Mouse (Mus musculus): Measurements from ENCODE around the gene Prkcq. TPM values are rescaled to one million over a fixed set of nuclear protein-coding genes. Genes with fewer than 3 reads are reported as not detected.

Prkcq gene
- polyA plus RNA-seq, 1 experiment from 2014 or later, result 5.4 TPM

GRCm38 (mm10) chr2:11266294-11266693, 94.4 kb downstream of the Prkcq start:
- H3K27me3 ChIP-seq (ENCODE audit: control insufficient read depth, insufficient read depth, low read length), result no peaks in the 10 kb centered on the region
- H3K36me3 ChIP-seq (ENCODE audit: control insufficient read depth, insufficient read depth, low read length), result no peaks in the 10 kb centered on the region
- no peak for DNase-seq
- no peak overlapping the region for H3K4me2 ChIP-seq (ENCODE audit: low read length)
- H3K9ac ChIP-seq (replicated peaks; ENCODE audit: low read length), result no peak overlapping the region
- no peak overlapping the region for H3K4me3 ChIP-seq (replicated peaks; ENCODE audit: low read depth, low read length)
- no peaks in the 10 kb centered on the region for H3K9me3 ChIP-seq (ENCODE audit: control insufficient read depth, low read length)
- H3K27ac ChIP-seq (replicated peaks; ENCODE audit: low read depth, low read length), result no peak overlapping the region
- WGBS, result 72% methylated on average over 5 of the region's 5 CpGs
- H3K4me1 ChIP-seq (ENCODE audit: control insufficient read depth, insufficient read depth, low read length), result no peaks in the 10 kb centered on the region
- no peak for ATAC-seq (ENCODE audit: low FRiP score, low TSS enrichment)

- Histone ChIP-seq H3K4me2 (ENCODE audit: low read length) (no peak overlapping the region), H3K36me3 (ENCODE audit: control insufficient read depth, insufficient read depth, low read length) (no peaks in the 10 kb centered on the region), H3K27ac (replicated peaks; ENCODE audit: low read depth, low read length) (no peak overlapping the region), H3K27me3 (ENCODE audit: control insufficient read depth, insufficient read depth, low read length) (no peaks in the 10 kb centered on the region), H3K9me3 (ENCODE audit: control insufficient read depth, low read length) (no peaks in the 10 kb centered on the region), H3K4me1 (ENCODE audit: control insufficient read depth, insufficient read depth, low read length) (no peaks in the 10 kb centered on the region), H3K9ac (replicated peaks; ENCODE audit: low read length) (no peak overlapping the region), H3K4me3 (replicated peaks; ENCODE audit: low read depth, low read length) (no peak overlapping the region)
- 79% methylated on average over 7 of the region's 7 CpGs for WGBS
- no peak for DNase-seq
- no peak for ATAC-seq (ENCODE audit: low FRiP score, low TSS enrichment)
Observed at GRCm38 (mm10) chr2:11278965-11279364, 107.1 kb downstream of the Prkcq start.

- H3K27me3 ChIP-seq (ENCODE audit: control insufficient read depth, insufficient read depth, low read length), result no peaks in the 10 kb centered on the region
- no peak overlapping the region for H3K9ac ChIP-seq (replicated peaks; ENCODE audit: low read length)
- no peak overlapping the region for H3K27ac ChIP-seq (replicated peaks; ENCODE audit: low read depth, low read length)
- H3K4me3 ChIP-seq (replicated peaks; ENCODE audit: low read depth, low read length), result no peak overlapping the region
- no peak overlapping the region for H3K4me2 ChIP-seq (ENCODE audit: low read length)
- no peaks in the 10 kb centered on the region for H3K4me1 ChIP-seq (ENCODE audit: control insufficient read depth, insufficient read depth, low read length)
- DNase-seq (no peak), ATAC-seq (ENCODE audit: low FRiP score, low TSS enrichment) (no peak)
- 85% methylated on average over 2 of the region's 2 CpGs for WGBS
- no peaks in the 10 kb centered on the region for H3K36me3 ChIP-seq (ENCODE audit: control insufficient read depth, insufficient read depth, low read length)
- H3K9me3 ChIP-seq (ENCODE audit: control insufficient read depth, low read length), result no peaks in the 10 kb centered on the region
Observed at GRCm38 (mm10) chr2:11280247-11280646, 108.3 kb downstream of the Prkcq start.

GRCm38 (mm10) chr2:11287834-11288530, 116.1 kb downstream of the Prkcq start:
- Histone ChIP-seq H3K27me3 (ENCODE audit: control insufficient read depth, insufficient read depth, low read length) (no peaks in the 10 kb centered on the region), H3K9ac (replicated peaks; ENCODE audit: low read length) (no peak overlapping the region), H3K36me3 (ENCODE audit: control insufficient read depth, insufficient read depth, low read length) (no peaks in the 10 kb centered on the region), H3K27ac (replicated peaks; ENCODE audit: low read depth, low read length) (no peak overlapping the region), H3K4me2 (ENCODE audit: low read length) (peak overlapping the region; percentile 25), H3K4me3 (replicated peaks; ENCODE audit: low read depth, low read length) (no peak overlapping the region), H3K4me1 (ENCODE audit: control insufficient read depth, insufficient read depth, low read length) (no peaks in the 10 kb centered on the region), H3K9me3 (ENCODE audit: control insufficient read depth, low read length) (no peaks in the 10 kb centered on the region)
- ATAC-seq (ENCODE audit: low FRiP score, low TSS enrichment), result peak; percentile 75
- WGBS, result 69% methylated on average over 18 of the region's 18 CpGs
- no peak for DNase-seq

GRCm38 (mm10) chr2:11288531-11288846, 116.6 kb downstream of the Prkcq start:
- Histone ChIP-seq H3K27ac (replicated peaks; ENCODE audit: low read depth, low read length) (no peak overlapping the region), H3K4me2 (ENCODE audit: low read length) (peak overlapping the region; percentile 25), H3K4me3 (replicated peaks; ENCODE audit: low read depth, low read length) (no peak overlapping the region), H3K9me3 (ENCODE audit: control insufficient read depth, low read length) (no peaks in the 10 kb centered on the region), H3K36me3 (ENCODE audit: control insufficient read depth, insufficient read depth, low read length) (no peaks in the 10 kb centered on the region), H3K4me1 (ENCODE audit: control insufficient read depth, insufficient read depth, low read length) (no peaks in the 10 kb centered on the region), H3K27me3 (ENCODE audit: control insufficient read depth, insufficient read depth, low read length) (no peaks in the 10 kb centered on the region), H3K9ac (replicated peaks; ENCODE audit: low read length) (no peak overlapping the region)
- ATAC-seq (ENCODE audit: low FRiP score, low TSS enrichment) (peak; percentile 86), DNase-seq (peak; percentile 92)
- 4% methylated on average over 7 of the region's 7 CpGs for WGBS

GRCm38 (mm10) chr2:11290931-11291330, 119.0 kb downstream of the Prkcq start:
- H3K9ac ChIP-seq (replicated peaks; ENCODE audit: low read length), result no peak overlapping the region
- ATAC-seq (ENCODE audit: low FRiP score, low TSS enrichment), result no peak
- H3K4me3 ChIP-seq (replicated peaks; ENCODE audit: low read depth, low read length), result no peak overlapping the region
- no peak for DNase-seq
- WGBS, result 92% methylated on average over 6 of the region's 6 CpGs
- H3K9me3 ChIP-seq (ENCODE audit: control insufficient read depth, low read length), result no peaks in the 10 kb centered on the region
- H3K4me2 ChIP-seq (ENCODE audit: low read length), result no peak overlapping the region
- no peaks in the 10 kb centered on the region for H3K27me3 ChIP-seq (ENCODE audit: control insufficient read depth, insufficient read depth, low read length)
- H3K4me1 ChIP-seq (ENCODE audit: control insufficient read depth, insufficient read depth, low read length), result no peaks in the 10 kb centered on the region
- no peak overlapping the region for H3K27ac ChIP-seq (replicated peaks; ENCODE audit: low read depth, low read length)
- H3K36me3 ChIP-seq (ENCODE audit: control insufficient read depth, insufficient read depth, low read length), result no peaks in the 10 kb centered on the region

GRCm38 (mm10) chr2:11291570-11292405, 119.9 kb downstream of the Prkcq start:
- WGBS, result 79% methylated on average over 9 of the region's 9 CpGs
- Histone ChIP-seq H3K27me3 (ENCODE audit: control insufficient read depth, insufficient read depth, low read length) (no peaks in the 10 kb centered on the region), H3K27ac (replicated peaks; ENCODE audit: low read depth, low read length) (no peak overlapping the region), H3K9me3 (ENCODE audit: control insufficient read depth, low read length) (no peaks in the 10 kb centered on the region), H3K4me3 (replicated peaks; ENCODE audit: low read depth, low read length) (no peak overlapping the region), H3K36me3 (ENCODE audit: control insufficient read depth, insufficient read depth, low read length) (no peaks in the 10 kb centered on the region), H3K4me1 (ENCODE audit: control insufficient read depth, insufficient read depth, low read length) (no peaks in the 10 kb centered on the region), H3K9ac (replicated peaks; ENCODE audit: low read length) (no peak overlapping the region), H3K4me2 (ENCODE audit: low read length) (no peak overlapping the region)
- DNase-seq (no peak), ATAC-seq (ENCODE audit: low FRiP score, low TSS enrichment) (no peak)

- no peak overlapping the region for H3K4me3 ChIP-seq (replicated peaks; ENCODE audit: low read depth, low read length)
- H3K9me3 ChIP-seq (ENCODE audit: control insufficient read depth, low read length), result no peaks in the 10 kb centered on the region
- no peaks in the 10 kb centered on the region for H3K4me1 ChIP-seq (ENCODE audit: control insufficient read depth, insufficient read depth, low read length)
- no peak overlapping the region for H3K27ac ChIP-seq (replicated peaks; ENCODE audit: low read depth, low read length)
- 89% methylated on average over 13 of the region's 13 CpGs for WGBS
- H3K9ac ChIP-seq (replicated peaks; ENCODE audit: low read length), result no peak overlapping the region
- ATAC-seq (ENCODE audit: low FRiP score, low TSS enrichment) (no peak), DNase-seq (no peak)
- H3K4me2 ChIP-seq (ENCODE audit: low read length), result no peak overlapping the region
- H3K36me3 ChIP-seq (ENCODE audit: control insufficient read depth, insufficient read depth, low read length), result no peaks in the 10 kb centered on the region
- no peaks in the 10 kb centered on the region for H3K27me3 ChIP-seq (ENCODE audit: control insufficient read depth, insufficient read depth, low read length)
Observed at GRCm38 (mm10) chr2:11293144-11293543, 121.2 kb downstream of the Prkcq start.

All from midbrain, embryonic 14.5 days (tissue).